Mouse (Mus musculus) CH12.LX (cell line): ENCODE measurements around the gene Astn2.

ENCODE experiments used
- CTCF ChIP-seq, 2 experiments: IDR thresholded peaks in 1 of 2; conservative IDR thresholded peaks in 1 of 2; 2 replicates each; pipeline ENCODE4 v1.5.1; 2011 to 2012; ENCODE audit warnings: low read depth in 2 of 2, low read length in 2 of 2, improper control_type of control experiment in 1 of 2, inconsistent platforms in 1 of 2, mild to moderate bottlenecking in 1 of 2, moderate library complexity in 1 of 2
- E2F4 ChIP-seq: IDR thresholded peaks from 2 replicates; pipeline ENCODE4 v1.6.1; 2011; ENCODE audit warnings: low read depth, low read length, improper control_type of control experiment; ENCODE audit not compliant: insufficient replicate concordance
- EP300 ChIP-seq: IDR thresholded peaks from 2 replicates; pipeline ENCODE4 v1.6.1; 2011; ENCODE audit warnings: low read length, improper control_type of control experiment
- HCFC1 ChIP-seq: IDR thresholded peaks from 2 replicates; pipeline ENCODE4 v1.6.1; 2012; ENCODE audit warnings: low read depth, mild to moderate bottlenecking, inconsistent platforms, low read length, improper control_type of control experiment
- JUN ChIP-seq: IDR thresholded peaks from 2 replicates; pipeline ENCODE4 v1.6.1; 2011; ENCODE audit warnings: low read depth, mild to moderate bottlenecking, low read length, improper control_type of control experiment, moderate library complexity; ENCODE audit not compliant: insufficient read depth
- MAZ ChIP-seq: IDR thresholded peaks from 2 replicates; pipeline ENCODE4 v1.6.1; 2012; ENCODE audit warnings: low read depth, mild to moderate bottlenecking, inconsistent platforms, low read length, improper control_type of control experiment, moderate library complexity
- MXI1 ChIP-seq: IDR thresholded peaks from 2 replicates; pipeline ENCODE4 v1.6.1; 2011; ENCODE audit warnings: mild to moderate bottlenecking, low read depth, low read length, improper control_type of control experiment
- MYC ChIP-seq: IDR thresholded peaks from 2 replicates; pipeline ENCODE4 v1.6.1; 2011; ENCODE audit warnings: low read depth, mild to moderate bottlenecking, improper control_type of control experiment, low read length
- SMC3 ChIP-seq: IDR thresholded peaks from 2 replicates; pipeline ENCODE4 v1.6.1; 2011; ENCODE audit warnings: low read depth, low read length, improper control_type of control experiment
- ZC3H11A ChIP-seq: IDR thresholded peaks from 2 replicates; pipeline ENCODE4 v1.6.1; 2012; ENCODE audit warnings: low read depth, mild to moderate bottlenecking, inconsistent platforms, low read length, improper control_type of control experiment

DNA sequence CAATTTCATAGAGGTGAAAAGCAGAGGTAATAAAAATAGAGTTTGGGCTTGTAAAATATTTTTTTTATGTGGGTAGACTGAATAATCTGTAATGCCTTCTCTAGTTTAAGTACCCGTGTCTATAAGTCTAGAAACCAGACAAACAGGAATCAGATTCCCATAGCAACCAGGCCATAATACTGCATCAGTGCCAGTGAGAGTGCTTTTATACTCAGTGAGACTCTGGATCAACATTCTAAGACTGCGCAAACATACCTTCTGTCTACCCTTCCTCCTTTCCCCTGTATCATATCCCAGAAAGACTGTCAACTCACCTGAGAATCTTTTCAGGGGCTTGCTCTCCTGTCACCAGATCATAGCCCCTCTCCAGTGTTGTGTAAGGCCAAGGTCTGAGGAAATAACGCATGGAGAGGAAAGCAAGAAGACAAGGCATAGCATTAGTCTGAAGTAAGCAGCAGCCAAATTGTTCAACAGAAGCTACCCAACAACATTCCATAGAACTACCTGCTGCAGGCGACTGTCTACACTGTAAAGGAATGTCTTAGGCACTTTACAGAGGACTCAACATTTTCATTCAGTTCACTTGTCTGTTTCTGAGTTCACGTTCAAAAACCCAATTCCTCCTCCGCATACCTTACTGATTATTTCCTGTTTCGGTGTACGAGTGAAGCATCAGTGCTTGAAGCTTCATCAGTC, 492.0 kb downstream of the Astn2 start:
- no peak for TF ChIP-seq CTCF (conservative IDR thresholded peaks at IDR 0.05 in 1 of 2, IDR thresholded peaks at IDR 0.05 in 1 of 2; ENCODE audit: low read depth in 2 of 2, low read length in 2 of 2)
- TF ChIP-seq ZC3H11A: no peak
- no peak for TF ChIP-seq JUN
- no peak for TF ChIP-seq EP300
- TF ChIP-seq HCFC1: no peak
- no peak for TF ChIP-seq MYC
- TF ChIP-seq MXI1: no peak
- TF ChIP-seq MAZ: no peak
- TF ChIP-seq E2F4: no peak
- TF ChIP-seq SMC3: no peak
